Mouse (Mus musculus) adrenal gland (tissue): ENCODE data around the gene Vmn1r176.
"Not testable (repeated sequence)": the region's sequence is repeated elsewhere in the genome, so short reads cannot be mapped to it uniquely, and the experiment has no call there.

Experiments
- intact Hi-C: fragments of 180-260 bp; cut with DNase I; formaldehyde crosslinking; loops from one replicate; pipeline ENCODE4 v1.15.1; 2025
- long read RNA-seq, 2 experiments: library from polyadenylated mRNA; unstranded; transcript quantifications; one replicate each; pipeline ENCODE4 v2.0.0; 2020; ENCODE audit warnings: borderline replicate concordance in 1 of 2; ENCODE audit not compliant: insufficient replicate concordance in 1 of 2

The Vmn1r176 gene
- long read RNA-seq, experiment 1 = 0 reads
- long read RNA-seq, experiment 2 = 0 reads

DNA sequence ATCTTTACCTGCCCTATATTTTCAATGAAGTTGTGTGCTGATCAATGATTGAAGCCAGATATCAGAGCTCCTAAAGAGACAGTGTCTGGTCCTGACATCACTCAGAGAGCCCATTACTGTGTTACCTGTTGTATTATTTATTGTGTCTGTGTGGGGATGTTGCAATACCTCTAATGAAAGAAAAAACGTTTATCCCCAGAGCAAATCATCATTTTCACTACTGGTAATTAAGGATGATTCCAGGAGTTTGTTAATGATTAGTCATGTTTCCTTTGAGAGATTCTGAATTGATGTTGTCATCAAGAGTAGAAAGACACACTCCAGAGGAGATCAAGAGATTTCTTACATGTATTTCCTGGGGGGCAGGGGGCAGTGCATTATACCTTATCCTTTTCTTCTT, at the start of gene Vmn1r176:
TSS of gene Vmn1r176 (minus strand) at position 101 of the 400 bp plus-strand sequence.
- intact Hi-C loops = not testable (repeated sequence)

DNA sequence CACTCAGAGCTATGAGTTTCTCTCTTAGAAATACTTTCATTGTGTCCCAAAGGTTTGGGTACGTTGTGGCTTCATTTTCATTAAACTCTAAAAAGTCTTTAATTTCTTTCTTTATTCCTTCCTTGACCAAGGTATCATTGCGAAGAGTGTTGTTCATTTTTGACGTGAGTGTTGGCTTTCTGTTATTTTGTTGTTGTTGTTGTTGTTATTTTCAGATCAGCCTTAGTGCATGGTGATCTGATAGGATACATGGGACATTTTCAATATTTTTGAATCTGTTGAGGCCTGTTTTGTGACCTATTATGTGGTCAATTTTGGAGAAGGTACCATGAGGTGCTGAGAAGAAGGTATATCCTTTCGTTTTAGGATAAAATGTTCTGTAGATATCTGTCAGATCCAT, 39.7 kb upstream of the Vmn1r176 start:
- intact Hi-C loops = not testable (repeated sequence)

DNA sequence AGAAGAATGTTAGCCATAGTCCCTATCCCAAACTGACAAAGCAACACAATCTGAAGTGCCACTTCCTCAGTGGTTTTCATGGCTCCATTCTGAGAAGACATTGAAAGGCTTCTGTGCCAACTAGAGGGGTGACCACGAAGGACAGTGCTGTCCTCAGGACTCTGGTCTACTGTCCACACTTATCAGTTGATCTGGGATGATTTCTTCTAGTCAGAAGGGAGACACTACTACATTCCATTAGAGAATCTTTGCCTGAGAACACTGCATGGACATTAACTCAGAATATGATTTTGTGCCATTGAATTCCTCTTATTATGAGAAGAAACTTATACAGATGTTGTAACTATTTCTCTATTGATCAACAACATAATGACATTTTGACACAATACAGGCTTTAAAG, 29.2 kb upstream of the Vmn1r176 start, which contains the start of gene Vmn1r177:
TSS of gene Vmn1r177 (minus strand) at position 101 of the 400 bp plus-strand sequence.
- intact Hi-C loops = not testable (repeated sequence)

DNA sequence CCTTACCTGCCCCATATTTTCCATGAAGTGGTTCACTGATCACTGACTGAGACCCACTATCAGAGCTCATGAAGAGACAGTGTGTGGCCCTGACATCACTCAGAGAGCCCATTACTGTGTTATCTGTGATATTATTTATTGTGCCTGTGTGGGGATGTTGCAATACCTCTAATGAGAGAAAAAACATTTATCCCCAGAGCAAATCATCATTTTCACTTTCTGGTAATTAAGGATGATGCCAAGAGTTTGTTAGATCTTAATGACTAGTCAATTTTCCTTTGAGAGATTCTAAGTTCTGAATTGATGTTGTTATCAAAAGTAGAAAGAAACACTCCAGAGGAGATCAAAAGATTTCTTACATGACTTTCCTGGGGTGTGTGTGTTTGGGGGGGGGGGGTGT, 26.6 kb downstream of the Vmn1r176 start, which contains the start of gene Vmn1r175:
TSS of gene Vmn1r175 (minus strand) at position 101 of the 400 bp plus-strand sequence.
- intact Hi-C loops = not testable (repeated sequence)

DNA sequence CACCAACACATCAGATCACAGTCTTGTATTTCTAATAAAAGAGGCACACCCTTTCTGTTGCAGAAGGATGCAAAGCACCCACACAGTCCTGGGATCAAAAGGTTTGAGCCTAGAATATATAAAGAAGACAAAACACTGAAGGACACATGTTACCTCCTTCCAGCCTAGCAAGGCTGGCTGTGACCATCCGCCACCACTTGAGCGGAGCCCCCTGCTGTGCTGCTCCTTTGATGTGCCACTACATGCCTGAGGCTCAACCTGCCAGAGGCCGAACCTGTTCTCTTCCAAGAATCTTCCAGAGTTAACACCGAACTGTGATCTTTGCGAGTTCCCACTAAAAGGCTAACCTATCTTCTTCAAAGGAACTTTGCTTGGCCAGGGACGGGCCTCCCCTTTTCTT, 52.6 kb downstream of the Vmn1r176 start:
- intact Hi-C loops = no loop called here
